Mouse (Mus musculus) CD4-positive helper T cell, adult 2 months (primary cell): ENCODE measurements around the gene Grip2.

Experiments
- DNase-seq: peaks from one replicate; pipeline ENCODE4 v3.0.0-alpha.2; 2012; ENCODE audit warnings: low read depth, missing footprints, low spot score

The Grip2 gene

DNA sequence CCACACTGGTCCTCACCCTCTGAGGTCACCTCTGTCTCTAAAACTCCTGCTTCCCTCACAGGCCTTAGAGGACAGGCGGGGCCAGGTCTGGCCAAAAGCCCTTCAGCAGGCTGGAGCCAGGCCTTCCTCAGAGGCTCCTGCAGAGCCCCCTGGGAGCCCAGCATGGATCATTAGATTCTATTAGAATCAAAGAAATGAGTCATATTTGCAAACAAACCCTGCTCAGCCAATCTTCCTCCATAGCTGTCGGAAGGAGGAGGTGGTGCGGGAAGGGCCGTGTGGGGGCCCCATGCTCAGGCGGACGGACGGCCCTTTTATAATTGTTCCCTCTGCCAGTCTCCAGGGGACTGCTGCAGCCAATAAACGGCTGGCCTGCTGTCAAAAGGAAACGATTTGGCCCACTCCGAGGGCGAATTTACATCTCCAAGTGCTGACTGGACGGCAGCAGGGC is 97.3 kb downstream of the Grip2 start:
- no peak for DNase-seq

DNA sequence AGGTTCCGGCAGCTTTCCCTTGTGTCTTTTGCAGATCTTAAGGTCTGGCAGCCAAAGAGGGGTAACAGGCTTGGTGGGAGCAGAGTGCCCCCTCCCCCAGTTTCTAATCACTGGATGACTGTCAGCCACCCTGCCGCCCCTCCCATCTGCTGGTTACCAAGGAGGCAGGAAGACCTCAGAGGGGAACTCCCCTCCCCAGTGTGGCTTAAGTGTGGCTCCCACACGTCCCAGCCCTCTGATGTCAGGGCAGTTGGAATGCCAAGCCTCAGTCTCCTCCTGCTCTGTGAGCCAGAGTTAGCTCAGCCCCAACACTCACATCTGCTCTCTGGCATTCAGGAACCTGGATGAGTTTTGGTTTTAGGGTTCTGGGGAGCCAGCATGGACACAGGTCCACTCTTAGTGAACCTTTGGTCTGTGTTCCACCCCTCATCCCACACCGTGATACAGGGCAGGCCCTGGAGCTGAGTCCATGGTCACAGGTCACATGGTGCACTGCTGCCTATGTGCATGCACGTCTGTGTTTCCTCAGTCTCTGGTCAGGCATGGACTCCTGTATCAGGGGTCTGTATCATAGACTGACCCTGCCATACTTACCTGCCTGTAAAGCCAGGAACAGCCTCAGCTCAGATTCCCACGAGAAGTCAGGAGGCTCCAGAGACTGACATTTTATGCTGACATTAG is 98.0 kb downstream of the Grip2 start:
- DNase-seq = no peak

- no peak for DNase-seq
Measured at GRCm38 (mm10) chr6:91727361-91727760, 99.7 kb downstream of the Grip2 start.

DNA sequence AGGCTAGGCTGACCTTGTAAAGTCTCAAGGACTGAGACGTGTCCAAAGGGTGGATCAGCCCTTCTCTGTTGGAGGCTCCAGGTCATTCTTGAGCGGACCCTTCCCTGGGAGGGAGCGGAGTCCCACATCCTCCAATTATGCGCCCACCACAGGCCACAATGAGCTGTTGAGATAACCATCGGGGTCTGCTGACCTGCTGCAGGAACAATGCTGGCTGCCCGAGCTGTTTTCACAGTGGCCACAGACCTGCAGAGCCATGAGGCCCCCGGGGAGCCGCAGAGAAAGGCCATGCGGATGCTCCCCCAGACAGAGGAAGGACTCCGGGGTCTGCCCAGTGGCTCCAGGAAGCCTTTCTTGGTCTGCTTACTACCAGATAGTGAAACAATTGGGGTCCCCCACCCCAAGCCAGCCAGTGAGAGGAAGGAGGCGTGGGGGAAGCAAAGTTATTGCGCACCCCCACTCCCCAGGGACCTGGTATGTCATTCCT is 105.8 kb downstream of the Grip2 start:
- no peak for DNase-seq

DNA sequence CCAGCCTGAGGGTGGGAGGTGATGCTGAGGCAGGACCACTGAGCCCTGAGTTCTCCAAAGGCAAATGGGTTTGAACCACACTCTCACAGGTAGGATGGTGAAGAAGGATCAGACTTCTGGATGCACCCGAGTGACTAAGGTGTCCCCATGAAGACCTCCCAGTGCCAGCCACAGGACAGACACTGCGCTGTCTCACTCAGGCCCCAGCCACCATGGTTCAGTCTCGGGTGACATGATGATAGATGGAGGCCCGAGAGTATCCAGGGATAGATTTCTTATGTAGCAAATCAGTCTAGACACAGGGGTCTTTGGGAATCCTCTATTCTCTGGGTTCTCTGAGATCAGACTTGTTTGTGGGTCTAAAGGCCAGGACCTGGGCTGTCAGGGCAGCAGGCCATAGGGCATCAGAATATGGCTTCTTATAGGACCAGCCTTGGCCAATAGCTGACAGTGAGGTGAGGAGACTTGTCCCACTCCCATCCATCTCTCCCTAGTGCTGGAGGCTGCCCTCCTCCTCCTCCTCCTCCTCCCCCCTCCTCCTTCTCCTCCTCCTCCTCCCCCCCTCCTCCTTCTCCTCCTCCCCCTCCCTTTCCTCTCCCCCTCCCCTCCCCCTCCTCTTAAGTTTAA is 106.3 kb downstream of the Grip2 start:
- no peak for DNase-seq

GRCm38 (mm10) chr6:91719865-91720533 is 107.1 kb downstream of the Grip2 start:
- no peak for DNase-seq

GRCm38 (mm10) chr6:91719042-91719747 is 107.9 kb downstream of the Grip2 start:
- no peak for DNase-seq

- no peak for DNase-seq
Measured at GRCm38 (mm10) chr6:91718603-91719002, 108.4 kb downstream of the Grip2 start.

DNA sequence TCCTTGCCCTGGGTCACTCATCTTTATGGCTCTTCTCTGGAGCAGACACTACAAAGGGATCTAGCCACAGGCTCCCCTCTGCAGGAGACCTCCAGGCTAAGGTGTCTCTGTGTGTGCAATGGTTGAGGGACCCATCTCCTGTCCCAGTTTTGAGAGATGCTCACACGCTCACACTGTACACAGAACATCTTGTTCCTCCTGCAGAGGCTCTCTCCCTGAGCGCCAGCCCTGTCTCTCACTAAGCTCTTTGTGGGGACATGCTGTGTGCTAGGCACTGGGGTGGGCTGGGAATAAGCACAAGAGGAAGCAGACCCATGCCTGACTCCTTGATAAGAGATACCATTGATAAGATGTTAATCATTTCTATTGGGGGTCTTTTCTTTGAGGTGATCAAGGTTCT is 109.0 kb downstream of the Grip2 start:
- no peak for DNase-seq

DNA sequence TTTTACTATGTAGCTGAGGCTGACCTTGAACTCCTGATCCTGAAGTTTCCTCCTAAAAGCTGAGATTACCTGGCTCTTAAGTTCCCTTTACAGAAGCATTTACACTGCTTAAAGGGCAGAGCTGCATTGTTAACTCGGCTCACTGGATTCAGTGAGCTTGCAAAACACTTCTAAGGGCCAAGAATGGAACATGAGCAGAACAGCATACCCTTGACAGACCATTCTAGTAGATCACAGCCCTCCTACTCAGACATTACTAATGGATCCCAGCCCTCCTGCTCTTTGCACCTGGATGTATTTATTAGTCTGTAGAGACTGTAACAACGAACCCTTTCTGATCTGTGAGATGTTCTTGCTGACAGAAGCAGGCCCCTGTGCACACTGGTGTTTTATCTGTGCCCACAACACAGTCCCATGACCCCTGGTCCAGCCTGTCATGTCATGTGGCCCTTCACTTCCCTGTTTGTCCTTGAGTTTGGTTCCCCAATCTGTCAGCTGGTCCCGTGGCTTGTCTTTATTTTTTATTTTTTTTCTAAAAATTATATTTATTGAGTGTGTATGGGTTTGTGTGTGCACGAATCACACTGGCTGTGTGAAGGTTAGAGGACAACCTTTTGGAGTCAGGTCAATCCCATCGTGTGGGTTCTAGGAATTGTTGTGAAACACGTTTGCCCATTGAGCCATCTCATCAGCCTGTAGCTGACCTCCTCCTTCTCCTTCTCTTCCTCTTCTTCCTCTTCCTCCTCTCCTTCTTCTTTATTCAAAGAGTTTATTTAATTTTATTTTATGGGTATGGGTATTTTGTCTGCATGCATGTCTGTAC is 110.9 kb downstream of the Grip2 start:
- DNase-seq = no peak

GRCm38 (mm10) chr6:91715023-91715422 is 112.0 kb downstream of the Grip2 start:
- DNase-seq = no peak

- no peak for DNase-seq
Measured at GRCm38 (mm10) chr6:91713370-91713896, 113.6 kb downstream of the Grip2 start.

DNA sequence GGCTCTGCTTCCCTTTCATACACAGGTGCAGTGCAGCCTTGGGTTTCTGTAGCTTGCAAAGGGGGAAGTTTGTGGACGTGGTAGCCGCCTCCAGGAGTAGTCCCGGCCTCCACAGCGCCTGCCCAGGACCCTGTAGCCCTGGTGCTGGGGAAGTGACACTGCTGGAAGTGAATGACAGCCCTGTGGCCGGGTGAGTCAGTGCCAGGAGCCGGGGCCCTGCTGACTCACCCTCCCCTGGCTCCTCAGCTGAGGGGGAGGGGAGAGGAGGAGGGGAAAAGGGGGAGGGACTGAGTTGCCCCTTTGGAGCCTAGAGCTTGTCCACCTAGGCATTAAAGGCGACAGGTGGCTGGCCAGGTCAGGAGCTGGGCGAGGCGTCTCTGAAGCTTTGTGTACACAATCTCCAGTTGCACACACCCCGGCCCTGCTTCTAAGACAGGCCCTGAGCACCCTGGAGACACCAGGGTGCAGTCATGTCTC is 114.2 kb downstream of the Grip2 start:
- DNase-seq = no peak

DNA sequence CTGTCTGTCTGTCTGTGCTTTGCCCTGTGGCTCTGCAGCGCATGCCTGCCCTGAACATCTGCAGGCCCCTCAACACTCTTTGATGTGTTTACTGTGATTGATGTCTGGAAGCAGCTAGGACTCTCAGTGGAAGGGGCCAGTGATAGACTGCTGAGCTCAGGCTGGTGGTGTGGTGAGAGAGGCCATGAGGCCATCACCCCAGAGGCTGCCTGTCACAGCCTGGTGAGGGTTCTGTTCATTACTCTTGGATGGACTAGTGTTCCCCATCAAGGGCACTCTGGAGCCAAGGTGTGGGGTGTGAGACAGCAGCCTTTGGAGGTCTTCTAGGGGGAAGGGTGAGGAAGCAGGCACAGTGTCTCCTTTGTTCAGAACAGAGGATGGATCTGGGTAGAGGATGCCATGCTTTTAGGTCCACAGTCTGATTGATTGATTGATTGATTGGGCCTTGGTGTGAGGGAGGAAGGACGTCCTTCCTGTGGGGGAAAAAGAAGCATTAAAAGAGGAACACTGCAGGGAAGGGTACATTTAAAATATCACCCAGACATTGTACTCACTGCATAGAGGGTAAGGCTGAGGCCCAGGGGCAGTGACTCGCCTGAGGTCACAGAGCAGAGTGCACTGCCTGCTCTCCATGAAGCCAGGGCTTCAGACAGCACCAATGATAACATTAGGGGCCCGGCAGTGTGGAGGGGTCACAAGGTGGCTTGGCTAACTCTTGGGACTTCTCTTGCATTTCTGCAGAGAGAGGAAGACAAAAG is 114.8 kb downstream of the Grip2 start:
- DNase-seq = no peak
